Mouse (Mus musculus) stomach, embryonic 14.5 days (tissue): ENCODE measurements around the gene Rap2a. TPM values are rescaled to one million over a fixed set of nuclear protein-coding genes. Genes with fewer than 3 reads are reported as not detected.
A peak's percentile ranks its signal among the peaks of the same experiment; 100 is the strongest.

ENCODE experiments used
- ATAC-seq: fragments of 200-750 bp; cut with Nextera tagmentation; 2 replicates; pipeline ENCODE4 v1.8.0; 2017; ENCODE audit warnings: low read depth, moderate TSS enrichment; ENCODE audit not compliant: insufficient number of reproducible peaks, insufficient read depth, low FRiP score
- H3K27ac ChIP-seq: fragments of 300-500 bp; sonication (generic); 2 replicates; pipeline ENCODE4 v1.5.1; 2014; ENCODE audit warnings: mild to moderate bottlenecking, low read length, moderate library complexity, mixed read lengths
- H3K27me3 ChIP-seq: fragments of 300-500 bp; sonication (generic); 2 replicates; pipeline ENCODE4 v1.6.1; 2014; ENCODE audit warnings: low read length, control low read depth, mixed read lengths; ENCODE audit not compliant: control insufficient read depth, insufficient read depth
- H3K36me3 ChIP-seq: fragments of 300-500 bp; sonication (generic); 2 replicates; pipeline ENCODE4 v1.6.1; 2014; ENCODE audit warnings: mild to moderate bottlenecking, control low read depth, low read length, moderate library complexity, mixed read lengths; ENCODE audit not compliant: control insufficient read depth, insufficient read depth
- H3K4me1 ChIP-seq: fragments of 300-500 bp; sonication (generic); 2 replicates; pipeline ENCODE4 v1.6.1; 2014; ENCODE audit warnings: low read length, control low read depth, mixed read lengths; ENCODE audit not compliant: control insufficient read depth, insufficient read depth
- H3K4me2 ChIP-seq: fragments of 300-500 bp; sonication (generic); replicated peaks from 2 replicates; pipeline ENCODE4 v1.6.1; 2014; ENCODE audit warnings: low read depth, low read length, control low read depth
- H3K4me3 ChIP-seq: fragments of 300-500 bp; sonication (generic); 2 replicates; pipeline ENCODE4 v1.5.1; 2014; ENCODE audit warnings: low read depth, low read length, control low read depth
- H3K9ac ChIP-seq: fragments of 300-500 bp; sonication (generic); replicated peaks from 2 replicates; pipeline ENCODE4 v1.6.1; 2014; ENCODE audit warnings: low read depth, mild to moderate bottlenecking, control low read depth, low read length, moderate library complexity, mixed read lengths
- H3K9me3 ChIP-seq: fragments of 300-500 bp; sonication (generic); 2 replicates; pipeline ENCODE4 v1.6.1; 2016; ENCODE audit warnings: low read depth, low read length, control low read depth; ENCODE audit not compliant: control insufficient read depth
- WGBS: fragments of 180-500 bp; shearing (Covaris S2); extraction: QIAGEN DNeasy Blood & Tissue Kit; methylation state at CpG from one replicate; pipeline ENCODE4 v1.1.7; 2014; 5-methylcytosine and 5-hydroxymethylcytosine counted together
- polyA plus RNA-seq: library from polyadenylated mRNA; unstranded; fragments of >200 nt; fragmentation: Nextera tagmentation; extraction: Ambion mirVana; gene quantifications from 2 replicates; pipeline ENCODE4 v1.2.1, GENCODE M21; 2014

The Rap2a gene
- polyA plus RNA-seq, 1 experiment from 2014 or later = 11.9 TPM

- H3K4me1 ChIP-seq = no peaks in the 10 kb centered on the region
- H3K9ac ChIP-seq = no peak overlapping the region
- no peak overlapping the region for H3K27ac ChIP-seq
- H3K9me3 ChIP-seq = no peaks in the 10 kb centered on the region
- H3K27me3 ChIP-seq = no peaks in the 10 kb centered on the region
- 98% methylated on average over 12 of the region's 12 CpGs for WGBS
- H3K4me3 ChIP-seq = no peak overlapping the region
- H3K4me2 ChIP-seq = no peak overlapping the region
- peaks cover 3% of the 10 kb centered on the region; the same call in 1 of the 2 replicates for H3K36me3 ChIP-seq
- ATAC-seq = no peak
These were observed 25.4 kb downstream of the Rap2a start for GRCm38 (mm10) chr14:120503641-120504040.

GRCm38 (mm10) chr14:120504423-120504822 lies 26.2 kb downstream of the Rap2a start:
- H3K9ac ChIP-seq = no peak overlapping the region
- ATAC-seq = no peak
- H3K9me3 ChIP-seq = no peaks in the 10 kb centered on the region
- H3K4me2 ChIP-seq = no peak overlapping the region
- H3K27ac ChIP-seq = no peak overlapping the region
- WGBS = 94% methylated on average over 12 of the region's 12 CpGs
- peaks cover 3% of the 10 kb centered on the region; the same call in 1 of the 2 replicates for H3K36me3 ChIP-seq
- H3K4me3 ChIP-seq = no peak overlapping the region
- H3K4me1 ChIP-seq = no peaks in the 10 kb centered on the region
- H3K27me3 ChIP-seq = no peaks in the 10 kb centered on the region

GRCm38 (mm10) chr14:120504928-120505461 lies 26.8 kb downstream of the Rap2a start:
- Histone ChIP-seq H3K27me3 (no peaks in the 10 kb centered on the region), H3K4me1 (no peaks in the 10 kb centered on the region), H3K9me3 (no peaks in the 10 kb centered on the region), H3K4me3 (no peak overlapping the region), H3K9ac (no peak overlapping the region), H3K36me3 (peaks cover 3% of the 10 kb centered on the region; the same call in 1 of the 2 replicates), H3K27ac (no peak overlapping the region), H3K4me2 (no peak overlapping the region)
- WGBS = 88% methylated on average over 18 of the region's 18 CpGs
- no peak for ATAC-seq

GRCm38 (mm10) chr14:120505918-120506317 lies 27.7 kb downstream of the Rap2a start:
- Histone ChIP-seq H3K4me1 (no peaks in the 10 kb centered on the region), H3K27ac (no peak overlapping the region), H3K36me3 (peaks cover 3% of the 10 kb centered on the region; the same call in 1 of the 2 replicates), H3K27me3 (no peaks in the 10 kb centered on the region), H3K9ac (no peak overlapping the region), H3K4me3 (no peak overlapping the region), H3K9me3 (no peaks in the 10 kb centered on the region), H3K4me2 (no peak overlapping the region)
- WGBS = 90% methylated on average over 6 of the region's 6 CpGs
- ATAC-seq = no peak

GRCm38 (mm10) chr14:120507516-120507915 lies 29.3 kb downstream of the Rap2a start:
- Histone ChIP-seq H3K4me2 (no peak overlapping the region), H3K36me3 (peaks cover 3% of the 10 kb centered on the region; the same call in 1 of the 2 replicates), H3K4me3 (no peak overlapping the region), H3K4me1 (no peaks in the 10 kb centered on the region), H3K9me3 (no peaks in the 10 kb centered on the region), H3K27me3 (no peaks in the 10 kb centered on the region), H3K9ac (no peak overlapping the region), H3K27ac (no peak overlapping the region)
- peak; percentile 65; the same call in 1 of the 2 replicates for ATAC-seq
- 49% methylated on average over 12 of the region's 12 CpGs for WGBS

GRCm38 (mm10) chr14:120508566-120509365 lies 30.5 kb downstream of the Rap2a start:
- WGBS = 81% methylated on average over 16 of the region's 16 CpGs
- ATAC-seq = no peak
- Histone ChIP-seq H3K27ac (no peak overlapping the region), H3K4me2 (no peak overlapping the region), H3K9ac (no peak overlapping the region), H3K4me3 (no peak overlapping the region), H3K4me1 (no peaks in the 10 kb centered on the region), H3K36me3 (peaks cover 1% of the 10 kb centered on the region; the same call in 1 of the 2 replicates), H3K9me3 (no peaks in the 10 kb centered on the region), H3K27me3 (no peaks in the 10 kb centered on the region)

GRCm38 (mm10) chr14:120509366-120509640 lies 31.1 kb downstream of the Rap2a start:
- Histone ChIP-seq H3K27me3 (no peaks in the 10 kb centered on the region), H3K27ac (no peak overlapping the region), H3K36me3 (no peaks in the 10 kb centered on the region; the same call in 1 of the 2 replicates), H3K4me1 (no peaks in the 10 kb centered on the region), H3K4me3 (no peak overlapping the region), H3K9me3 (no peaks in the 10 kb centered on the region), H3K4me2 (no peak overlapping the region), H3K9ac (no peak overlapping the region)
- WGBS = 84% methylated on average over 5 of the region's 5 CpGs
- ATAC-seq = no peak

- Histone ChIP-seq H3K4me2 (no peak overlapping the region), H3K9me3 (no peaks in the 10 kb centered on the region), H3K4me3 (no peak overlapping the region), H3K27ac (no peak overlapping the region), H3K9ac (no peak overlapping the region), H3K4me1 (no peaks in the 10 kb centered on the region), H3K27me3 (no peaks in the 10 kb centered on the region), H3K36me3 (no peaks in the 10 kb centered on the region)
- 73% methylated on average over 5 of the region's 5 CpGs for WGBS
- ATAC-seq = no peak
These were observed 33.6 kb downstream of the Rap2a start for GRCm38 (mm10) chr14:120511821-120512220.
